In genomic region chr5:5242704-5243103, GRCm38 (mm10) we compare ENCODE assay signal across 23 mouse cellular contexts.
"Had no signal": no experiment of that assay in that cellular context is flagged by ENCODE, and none has a peak within 500 bp of the region (broad histone marks: within the 10 kb centered on the region; RNA-seq: fewer than 3 reads in every experiment).

No protein-coding gene starts in this region.

- H3K36me3 ChIP-seq: intestine, embryonic 15.5 days; liver, embryonic 13.5 days; liver, embryonic 15.5 days had no signal

- H3K9me3 ChIP-seq: heart, embryonic 10.5 days; intestine, embryonic 15.5 days; limb, embryonic 10.5 days; liver, embryonic 13.5 days; liver, embryonic 15.5 days had no signal

- H3K4me1 ChIP-seq: intestine, embryonic 15.5 days; limb, embryonic 12.5 days had no signal

- H3K4me2 ChIP-seq: heart, embryonic 12.5 days; hindbrain, embryonic 14.5 days; intestine, embryonic 15.5 days; limb, embryonic 12.5 days; liver, embryonic 11.5 days; liver, embryonic 13.5 days; liver, embryonic 15.5 days had no signal

- DNase-seq: gastrocnemius, postnatal 25 days; heart, adult 18-20 months; heart, postnatal 10 days; heart, postnatal 4 days; kidney, adult 18-20 months; kidney, adult 8-10 months; kidney, postnatal 10 days; kidney, postnatal 25 days; kidney, postnatal 4 days; liver; liver, embryonic 13.5 days; liver, postnatal 0 days had no signal

- H3K27me3 ChIP-seq: heart, embryonic 12.5 days; intestine, embryonic 15.5 days; limb, embryonic 12.5 days; liver, embryonic 13.5 days; liver, embryonic 15.5 days had no signal

- H3K9ac ChIP-seq: heart, embryonic 12.5 days; hindbrain, embryonic 14.5 days; intestine, embryonic 15.5 days; limb, embryonic 12.5 days; liver, embryonic 13.5 days; liver, embryonic 15.5 days; liver, postnatal 0 days had no signal

- H3K27ac ChIP-seq: heart, embryonic 10.5 days; hindbrain, embryonic 14.5 days; intestine, embryonic 15.5 days; left cerebral cortex, adult 2 months; limb, embryonic 10.5 days; limb, embryonic 12.5 days; liver, embryonic 13.5 days; liver, embryonic 15.5 days had no signal

- ATAC-seq: inflammation-experienced regulatory T-cells, adult 6 months; intestine, embryonic 15.5 days; intestine, postnatal 0 days; liver, postnatal 0 days had no signal

- H3K4me3 ChIP-seq: heart, embryonic 10.5 days; heart, embryonic 12.5 days; intestine, embryonic 15.5 days; left cerebral cortex, adult 2 months; limb, embryonic 10.5 days; limb, embryonic 12.5 days; liver, embryonic 13.5 days; liver, embryonic 15.5 days had no signal
